Mouse (Mus musculus): ENCODE measurements around the gene Ell. TPM values are rescaled to one million over a fixed set of nuclear protein-coding genes. Genes with fewer than 3 reads are reported as not detected.
"Not testable (repeated sequence)": the region's sequence is repeated elsewhere in the genome, so short reads cannot be mapped to it uniquely, and the experiment has no call there.

The Ell gene
- total RNA-seq, 2 experiments from 2014 or later: 20.5 to 24.4 TPM

DNA sequence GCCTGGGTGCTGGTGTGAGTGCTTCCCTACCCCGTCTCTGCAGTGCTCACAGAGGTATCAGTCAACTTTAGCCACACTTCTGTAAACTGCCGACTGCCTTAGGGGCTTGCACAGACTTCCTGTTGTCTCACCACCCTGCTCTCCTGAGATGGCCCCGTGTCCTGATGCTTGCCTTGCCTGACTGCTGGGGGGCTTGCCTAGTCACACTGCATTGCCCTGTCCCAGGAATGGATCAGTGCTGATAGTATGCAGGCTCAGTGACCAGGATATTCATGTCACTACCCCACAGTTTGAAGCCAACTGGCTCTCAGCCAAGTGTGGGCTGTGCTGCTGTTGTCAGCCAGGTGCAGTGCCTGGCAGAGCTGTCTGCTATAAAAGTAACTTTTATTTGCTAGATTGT is 26.3 kb downstream of the Ell start:
- DNase-seq (ENCODE audit: low spot score in 2 of 2): no peak
- Histone ChIP-seq H3K27ac (peak overlapping the region; percentile 25; the same call in 1 of the 2 replicates), H3K4me3 (no peak overlapping the region)
- TF ChIP-seq CTCF (conservative IDR thresholded peaks at IDR 0.05): no peak

DNA sequence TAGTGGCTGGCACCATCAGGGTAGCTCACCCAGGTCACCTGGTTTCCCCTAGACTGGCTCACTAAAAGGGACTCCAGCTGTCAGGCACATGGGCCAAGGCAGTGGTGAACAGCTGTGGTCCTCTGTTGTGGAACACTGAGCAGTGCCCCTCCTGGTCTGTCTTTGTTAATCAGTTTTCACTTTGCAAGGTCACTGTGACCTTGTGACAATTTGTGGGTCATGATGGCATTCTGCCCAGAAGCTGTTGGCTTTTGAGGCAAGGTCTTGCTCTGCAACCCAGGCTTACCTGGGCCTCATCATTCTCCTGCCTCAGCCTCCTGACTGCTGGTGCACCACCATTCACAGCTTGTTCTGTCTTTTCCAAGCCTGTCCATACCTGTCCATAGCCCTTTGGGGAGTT is 31.1 kb downstream of the Ell start:
- no peak overlapping the region for H3K4me3 ChIP-seq

DNA sequence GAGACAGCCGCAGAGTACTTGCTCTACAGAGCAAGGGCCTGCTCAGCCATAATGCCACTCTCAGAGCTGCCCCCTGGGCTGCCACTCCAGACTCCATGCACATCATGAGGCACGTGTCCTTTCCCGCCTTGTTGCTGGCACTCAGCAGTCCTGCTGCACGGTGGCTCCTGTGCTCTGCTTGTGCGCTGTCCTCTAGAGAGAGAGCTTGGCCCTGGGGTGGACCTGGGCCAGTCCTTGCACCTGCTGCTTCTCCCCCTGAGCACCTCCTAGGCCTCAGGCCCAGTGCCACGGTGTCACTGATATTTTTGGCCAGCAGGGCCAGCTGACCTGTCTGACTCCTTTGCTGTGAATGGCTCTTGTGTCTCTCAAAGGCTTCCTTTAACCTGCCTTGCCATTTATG is 31.7 kb downstream of the Ell start:
- Histone ChIP-seq H3K27ac (peak overlapping the region; percentile 53; the same call in 1 of the 2 replicates), H3K4me3 (no peak overlapping the region)
- TF ChIP-seq CTCF (conservative IDR thresholded peaks at IDR 0.05): no peak
- DNase-seq (ENCODE audit: low spot score in 2 of 2): no peak

More for the DNA sequence above, 31.1 kb downstream of the Ell start:
- peak overlapping the region; percentile 53 for H3K27ac ChIP-seq
- no peak for TF ChIP-seq CTCF (conservative IDR thresholded peaks at IDR 0.05)
- DNase-seq (ENCODE audit: low spot score in 2 of 2): no peak

DNA sequence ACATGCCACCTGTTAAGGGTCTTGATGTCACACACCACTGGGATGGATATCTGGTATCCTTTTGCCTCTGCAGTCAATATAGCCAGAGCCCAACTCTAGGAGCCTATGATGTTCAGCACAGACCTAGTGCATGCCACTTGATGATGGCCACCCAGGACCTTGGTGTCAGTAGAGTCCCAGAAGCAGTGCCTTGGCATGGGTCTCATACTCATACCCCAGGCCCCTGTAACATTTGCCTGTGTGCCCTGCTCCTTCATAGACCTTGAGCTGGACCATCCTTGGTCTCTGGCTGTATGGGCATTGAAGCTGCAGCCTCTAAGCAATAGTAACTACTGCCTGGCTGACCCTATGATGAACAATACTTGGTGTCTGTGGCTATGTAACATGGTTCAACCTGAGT is 35.0 kb downstream of the Ell start:
- no peak overlapping the region for H3K4me3 ChIP-seq
- H3K27ac ChIP-seq: peak overlapping the region; percentile 63
- TF ChIP-seq CTCF (conservative IDR thresholded peaks at IDR 0.05): no peak
- DNase-seq (ENCODE audit: low spot score in 2 of 2): no peak

DNA sequence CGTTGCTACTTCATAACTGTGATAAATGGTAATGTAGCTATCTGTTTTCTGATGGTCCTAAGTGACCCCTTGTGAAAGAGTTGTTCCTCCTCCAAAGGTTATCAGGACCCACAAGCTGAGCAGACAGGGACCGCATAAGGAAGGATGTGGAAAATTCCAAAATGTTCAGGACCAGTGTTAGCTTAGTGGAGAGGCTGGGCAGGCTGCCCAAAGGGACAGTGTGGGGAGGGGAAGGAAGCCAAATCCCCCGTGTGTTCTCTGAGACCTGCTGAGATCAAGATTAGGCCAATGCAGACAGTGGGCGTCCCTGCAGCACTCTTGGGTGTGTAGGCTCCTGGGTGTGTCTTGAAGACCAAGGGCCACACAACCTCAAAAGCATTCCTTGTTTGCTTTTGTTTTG is 35.7 kb downstream of the Ell start:
- Histone ChIP-seq H3K27ac (peak overlapping the region; percentile 63), H3K4me3 (no peak overlapping the region)
- no peak for TF ChIP-seq CTCF (conservative IDR thresholded peaks at IDR 0.05)
- no peak for DNase-seq (ENCODE audit: low spot score in 2 of 2)

DNA sequence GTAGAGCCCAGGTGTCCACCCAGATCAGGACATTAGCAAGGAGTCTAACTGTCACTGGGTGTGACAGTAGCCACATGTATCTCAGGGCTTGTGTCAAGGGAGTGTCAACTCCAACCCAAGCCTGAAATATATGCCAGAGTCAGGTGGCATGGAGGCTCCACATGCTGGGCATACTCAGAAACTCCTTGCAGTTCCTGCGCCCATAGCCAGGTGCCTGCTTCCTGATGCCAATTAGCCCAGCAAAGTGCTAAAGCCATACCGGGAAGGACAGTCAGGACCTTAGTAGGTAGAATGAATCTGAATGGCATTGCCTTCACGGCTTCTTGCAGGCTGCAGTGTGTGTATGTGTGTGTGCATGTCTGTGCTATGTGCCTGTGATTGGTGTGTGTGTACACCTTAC is 38.0 kb downstream of the Ell start:
- no peak for DNase-seq (ENCODE audit: low spot score in 2 of 2)
- Histone ChIP-seq H3K4me3 (no peak overlapping the region), H3K27ac (no peak overlapping the region)
- no peak for TF ChIP-seq CTCF (conservative IDR thresholded peaks at IDR 0.05)

DNA sequence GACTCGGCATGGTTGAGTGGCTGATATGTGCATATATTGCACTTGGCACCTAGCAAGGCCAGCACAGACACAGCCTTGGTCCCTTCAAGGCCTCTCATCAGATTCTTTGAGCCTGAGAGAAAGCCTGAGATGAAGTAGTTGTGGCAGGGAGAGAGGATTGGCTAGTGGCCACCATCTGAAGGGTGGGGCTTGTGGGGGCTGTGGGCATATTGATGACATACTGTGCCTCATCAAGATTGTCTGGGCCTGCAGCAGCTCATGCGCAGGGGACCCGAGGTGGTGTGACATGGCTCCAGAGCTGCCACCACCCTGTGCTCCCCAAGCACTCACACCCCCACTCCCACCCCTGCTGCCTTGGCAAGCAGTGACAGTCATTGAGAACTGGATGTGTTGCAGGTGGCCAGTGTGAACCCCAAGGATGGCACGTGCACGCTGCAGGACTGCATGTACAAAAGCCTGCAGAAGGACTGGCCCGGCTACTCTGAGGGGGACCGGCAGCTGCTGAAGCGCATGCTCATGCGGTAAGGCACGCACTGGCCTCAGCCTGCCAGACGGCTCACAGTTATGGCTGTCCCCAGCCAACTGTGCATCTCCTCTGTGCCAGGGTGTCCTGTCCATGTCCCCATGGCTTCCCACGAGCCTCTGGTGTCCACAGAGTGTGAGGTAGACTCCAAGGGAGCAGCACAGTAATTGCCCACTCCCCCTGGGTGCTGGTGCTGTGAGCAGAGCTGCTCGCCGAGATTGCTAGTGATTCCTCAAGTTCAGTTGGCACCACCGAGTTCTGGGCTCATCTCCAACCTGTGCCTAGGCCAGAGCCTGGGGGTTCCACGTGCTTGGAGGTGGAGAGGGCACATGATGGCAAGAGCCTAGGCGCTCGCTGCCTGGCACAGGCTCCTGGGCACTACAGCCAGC is 44.5 kb downstream of the Ell start:
- peak in 1 of 2 experiments; percentile 54 for DNase-seq (ENCODE audit: low spot score in 2 of 2)
- no peak for TF ChIP-seq CTCF (conservative IDR thresholded peaks at IDR 0.05)
- Histone ChIP-seq H3K27ac (peak overlapping the region; percentile 86), H3K4me3 (no peak overlapping the region)

DNA sequence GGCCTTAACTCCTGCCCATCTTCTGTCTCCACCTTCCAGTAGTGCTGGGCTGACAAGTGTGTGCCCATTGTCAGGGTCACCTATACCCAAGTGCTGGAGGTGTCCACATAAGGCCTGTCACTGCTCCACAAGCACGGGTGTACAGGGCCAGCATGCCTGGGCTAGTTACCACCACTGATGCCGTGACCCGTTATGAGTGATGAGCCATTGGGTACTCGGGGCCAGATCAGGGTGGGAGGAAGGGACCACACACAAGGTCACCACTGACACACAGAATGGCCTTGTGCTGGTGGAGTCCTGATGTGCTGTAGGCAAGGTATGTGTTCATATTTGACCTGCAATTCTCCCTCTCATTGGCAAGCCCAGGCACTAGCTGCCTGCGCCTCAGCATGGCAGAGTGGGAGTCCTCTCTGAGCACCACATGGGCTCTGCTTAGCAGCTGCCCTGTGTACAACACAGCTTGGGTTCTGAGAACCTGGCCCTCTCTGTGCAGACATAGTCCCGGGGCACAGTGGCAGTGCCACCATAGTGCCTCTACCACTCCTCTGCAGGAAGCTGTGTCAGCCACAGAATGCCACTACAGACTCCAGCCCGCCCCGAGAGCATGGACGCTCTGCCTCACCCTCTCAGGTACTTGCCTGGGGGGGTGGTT is 45.5 kb downstream of the Ell start:
- Histone ChIP-seq H3K27ac (peak overlapping the region; percentile 86), H3K4me3 (no peak overlapping the region)

DNA sequence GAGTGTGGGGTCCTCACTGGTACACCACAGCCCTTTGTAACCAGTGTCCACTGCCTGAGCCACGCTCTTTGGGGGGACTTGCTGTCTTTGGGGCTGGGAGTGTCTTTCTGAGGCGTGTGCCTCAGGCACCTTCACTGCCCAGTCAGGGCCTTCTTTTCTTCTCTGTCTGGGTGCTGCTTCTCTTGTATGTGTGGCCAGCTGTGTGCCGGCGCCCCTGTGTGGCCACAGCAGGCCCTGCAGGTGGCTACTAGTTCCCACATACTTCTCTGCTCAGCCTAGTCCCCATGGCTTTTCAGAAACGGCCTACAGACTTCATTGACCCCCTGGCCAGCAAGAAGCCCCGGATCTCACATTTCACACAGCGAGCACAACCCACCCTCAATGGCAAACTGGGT is 46.0 kb downstream of the Ell start:
- DNase-seq (ENCODE audit: low spot score in 2 of 2): peak in 1 of 2 experiments; percentile 61
- peak overlapping the region; percentile 86 for H3K27ac ChIP-seq
- no peak overlapping the region for H3K4me3 ChIP-seq
- TF ChIP-seq CTCF (conservative IDR thresholded peaks at IDR 0.05): peak; percentile 85

More for the DNA sequence above, 45.5 kb downstream of the Ell start:
- no peak for TF ChIP-seq CTCF (conservative IDR thresholded peaks at IDR 0.05)
- DNase-seq (ENCODE audit: low spot score in 2 of 2): no peak

DNA sequence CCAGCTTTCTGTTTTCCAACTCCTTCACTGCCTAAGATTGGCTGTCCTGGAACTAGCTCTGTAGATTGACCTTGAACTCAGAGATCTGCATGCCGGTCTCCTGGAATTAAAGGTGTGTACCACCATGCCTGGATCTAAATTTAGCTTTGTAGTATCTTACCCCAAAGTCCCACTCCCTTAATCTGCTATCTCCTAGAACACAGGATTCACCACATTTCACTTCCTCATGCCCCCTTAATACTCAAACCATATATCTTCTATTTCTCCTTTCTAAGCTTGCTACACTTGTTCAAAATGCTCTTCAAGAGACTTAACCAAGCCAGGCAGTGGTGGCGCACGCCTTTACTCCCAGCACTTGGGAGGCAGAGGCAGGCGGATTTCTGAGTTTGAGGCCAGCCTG is 48.7 kb downstream of the Ell start:
- H3K4me3 ChIP-seq; H3K27ac ChIP-seq; DNase-seq (ENCODE audit: low spot score in 2 of 2): not testable (repeated sequence)

DNA sequence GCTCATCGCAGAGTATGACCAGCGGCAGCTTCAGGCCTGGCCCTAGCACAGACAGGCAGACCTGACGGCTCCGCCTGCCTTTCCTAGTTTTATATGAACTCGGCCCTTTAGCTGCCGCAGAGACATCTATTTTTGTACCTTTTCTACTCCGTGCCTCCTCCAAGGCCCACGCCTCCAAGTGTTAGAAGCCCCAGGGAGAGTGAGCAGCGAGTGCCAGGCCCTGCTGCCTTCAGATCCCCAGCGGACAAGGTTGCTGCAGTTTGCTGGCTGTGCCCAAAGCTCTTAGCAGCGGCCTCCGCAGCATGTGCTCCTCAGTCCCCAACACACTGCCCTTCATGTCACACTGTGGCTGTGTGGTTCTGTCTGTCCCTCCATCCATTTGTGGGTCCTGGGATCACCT is 52.3 kb downstream of the Ell start:
- Histone ChIP-seq H3K27ac (peak overlapping the region; percentile 86; the same call in 1 of the 2 replicates), H3K4me3 (no peak overlapping the region)
- no peak for DNase-seq (ENCODE audit: low spot score in 2 of 2)
- TF ChIP-seq CTCF (conservative IDR thresholded peaks at IDR 0.05): no peak

DNA sequence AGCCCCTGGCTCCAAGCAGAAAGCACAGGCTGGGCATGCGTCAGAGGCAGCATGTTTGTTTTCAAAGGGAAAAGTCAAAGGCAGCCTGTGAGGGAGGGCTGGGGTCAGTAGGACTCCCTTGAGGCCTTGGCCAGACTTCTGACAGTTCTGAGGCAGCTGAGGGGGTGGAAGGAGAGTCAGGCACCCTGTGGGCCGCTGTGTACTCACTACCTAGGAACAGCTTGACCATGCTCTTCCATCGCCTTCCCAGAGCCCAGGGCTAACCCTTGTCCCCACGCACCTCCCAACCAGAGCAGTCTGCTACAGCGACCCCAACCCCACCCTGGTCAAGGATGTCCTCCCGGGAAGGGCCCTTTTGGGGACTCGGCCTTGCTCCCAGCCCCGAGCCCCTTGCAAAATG is 53.9 kb downstream of the Ell start:
- Histone ChIP-seq H3K4me3 (peak overlapping the region; percentile 74; the same call in 1 of the 2 replicates), H3K27ac (peak overlapping the region; percentile 86)
- TF ChIP-seq CTCF (conservative IDR thresholded peaks at IDR 0.05): no peak
- DNase-seq (ENCODE audit: low spot score in 2 of 2): no peak

DNA sequence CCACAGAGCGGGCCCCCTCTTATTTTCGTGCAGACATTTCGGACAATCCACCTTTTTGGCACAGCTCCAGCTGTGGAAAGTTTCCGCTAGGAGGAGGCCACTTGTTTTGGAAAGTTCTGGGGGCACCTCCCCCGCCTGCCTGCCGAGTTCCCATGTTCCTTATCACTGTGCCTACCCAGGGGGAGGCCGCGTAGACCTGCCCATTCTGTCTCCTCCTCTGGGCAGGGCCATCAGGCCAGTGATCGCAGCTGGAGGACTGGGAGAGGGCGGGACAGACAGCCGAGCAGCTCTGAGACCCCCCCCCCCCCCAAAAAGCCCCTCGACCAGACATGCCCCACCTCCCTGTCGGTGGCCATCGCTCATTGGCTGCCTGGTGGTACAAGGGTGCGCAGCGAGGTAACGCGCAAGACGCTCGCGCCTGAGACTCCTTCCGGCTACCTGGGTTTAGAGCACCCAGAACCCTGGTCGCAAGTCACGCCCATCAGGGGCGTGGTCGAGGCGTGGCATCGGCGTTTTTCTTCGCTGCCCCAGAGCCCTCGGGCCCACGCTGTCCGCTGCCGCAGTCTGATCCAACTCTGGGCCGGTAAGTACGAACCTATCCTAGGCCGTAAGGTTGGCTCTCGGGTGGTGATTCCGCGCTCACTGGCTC is 54.8 kb downstream of the Ell start, which contains the start of gene Isyna1:
Gene Isyna1 (plus strand): TSS at position 413 of the 649 bp plus-strand sequence.
- no peak; the same call in 1 of the 2 replicates for TF ChIP-seq CTCF (conservative IDR thresholded peaks at IDR 0.05)
- Histone ChIP-seq H3K27ac (peak within 1 kb of the TSS; percentile 86), H3K4me3 (peak within 1 kb of the TSS; percentile 74)
- DNase-seq (ENCODE audit: low spot score in 2 of 2): peak in 1 of 2 experiments; percentile 50

Data from layer of hippocampus, adult 2 months (tissue).